Mouse (Mus musculus) inflammation-experienced regulatory T-cells, adult 6 months (primary cell): ENCODE results near the gene Aox2. TPM values are rescaled to one million over a fixed set of nuclear protein-coding genes. Genes with fewer than 3 reads are reported as not detected.
"Not testable (repeated sequence)": the region's sequence is repeated elsewhere in the genome, so short reads cannot be mapped to it uniquely, and the experiment has no call there.

ENCODE experiments used
- ATAC-seq: one replicate; pipeline ENCODE4 v1.8.0; 2017
- polyA plus RNA-seq, 3 experiments: library from polyadenylated mRNA; unstranded; fragments of 100-300 nt; shearing (Covaris generic); gene quantifications; one replicate each; pipeline ENCODE4 v1.2.1; 2017

Gene Aox2
- polyA plus RNA-seq, 3 experiments from 2014 or later, result not detected

- ATAC-seq, result no peak
Measured at GRCm38 (mm10) chr1:58353238-58353893, 75.2 kb downstream of the Aox2 start.

DNA sequence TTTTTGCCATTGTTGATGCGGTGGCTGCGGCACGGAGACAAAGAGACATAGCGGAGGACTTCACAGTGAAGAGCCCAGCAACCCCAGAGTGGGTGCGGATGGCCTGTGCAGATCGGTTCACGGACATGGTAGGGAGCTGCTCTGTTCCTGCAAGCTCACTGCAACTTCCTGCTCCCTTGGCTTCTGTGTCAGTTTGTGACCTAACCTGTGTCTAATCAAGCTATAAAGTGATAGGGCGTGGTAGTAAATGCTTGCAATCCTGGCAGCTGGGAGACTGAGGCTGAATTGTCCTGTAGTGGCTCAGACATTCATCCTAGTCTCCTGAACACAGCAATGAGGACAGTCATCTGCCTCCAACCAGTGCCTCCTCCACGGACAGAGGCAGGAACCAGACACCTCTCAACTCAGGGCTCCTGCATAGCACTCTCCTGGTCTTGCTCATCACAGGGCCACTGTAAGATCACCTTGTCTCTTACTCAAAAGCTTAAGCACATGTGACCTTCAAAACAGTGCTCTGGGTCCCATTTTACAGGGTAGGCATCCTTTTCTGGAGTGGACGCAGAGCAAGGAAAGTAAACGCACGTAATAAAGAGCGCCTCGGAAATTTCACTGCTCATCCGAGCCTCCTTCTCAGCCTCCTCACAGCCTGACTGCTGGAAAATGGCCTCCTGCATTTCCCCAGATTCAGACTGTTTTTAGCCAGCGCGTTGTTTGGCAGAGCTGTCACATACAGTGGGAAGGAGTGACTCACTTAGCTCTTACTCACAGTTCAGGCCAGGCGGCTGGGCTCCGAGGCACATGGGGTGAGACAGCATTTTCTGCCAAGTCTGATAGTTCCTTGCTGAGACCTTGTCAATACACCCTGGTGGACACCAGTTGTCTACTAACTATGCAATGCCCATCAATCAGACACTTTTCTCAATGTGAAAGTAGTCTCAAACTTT lies 81.1 kb downstream of the Aox2 start:
- no peak for ATAC-seq

GRCm38 (mm10) chr1:58362296-58362695 lies 84.2 kb downstream of the Aox2 start:
- no peak for ATAC-seq

DNA sequence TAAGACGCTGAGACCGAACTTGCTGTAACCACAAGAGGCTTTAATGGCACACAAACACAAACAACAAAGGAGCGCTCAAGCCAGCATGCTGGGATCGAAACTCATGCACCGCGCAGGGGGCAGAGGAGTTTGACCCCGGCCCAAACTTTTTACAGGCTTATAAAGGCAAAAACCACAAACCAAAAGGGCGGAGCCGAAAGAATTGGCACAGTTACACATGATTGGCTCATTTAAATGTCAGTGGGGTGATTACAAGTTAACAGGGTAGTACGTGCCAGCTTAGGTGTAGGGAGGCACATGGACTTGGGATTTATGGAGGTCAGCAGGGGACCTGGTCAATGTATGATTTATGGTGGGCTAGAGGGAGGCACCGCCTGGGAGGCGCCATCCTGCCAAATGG lies 86.4 kb downstream of the Aox2 start:
- no peak for ATAC-seq

GRCm38 (mm10) chr1:58365829-58366228 lies 87.7 kb downstream of the Aox2 start:
- no peak for ATAC-seq

DNA sequence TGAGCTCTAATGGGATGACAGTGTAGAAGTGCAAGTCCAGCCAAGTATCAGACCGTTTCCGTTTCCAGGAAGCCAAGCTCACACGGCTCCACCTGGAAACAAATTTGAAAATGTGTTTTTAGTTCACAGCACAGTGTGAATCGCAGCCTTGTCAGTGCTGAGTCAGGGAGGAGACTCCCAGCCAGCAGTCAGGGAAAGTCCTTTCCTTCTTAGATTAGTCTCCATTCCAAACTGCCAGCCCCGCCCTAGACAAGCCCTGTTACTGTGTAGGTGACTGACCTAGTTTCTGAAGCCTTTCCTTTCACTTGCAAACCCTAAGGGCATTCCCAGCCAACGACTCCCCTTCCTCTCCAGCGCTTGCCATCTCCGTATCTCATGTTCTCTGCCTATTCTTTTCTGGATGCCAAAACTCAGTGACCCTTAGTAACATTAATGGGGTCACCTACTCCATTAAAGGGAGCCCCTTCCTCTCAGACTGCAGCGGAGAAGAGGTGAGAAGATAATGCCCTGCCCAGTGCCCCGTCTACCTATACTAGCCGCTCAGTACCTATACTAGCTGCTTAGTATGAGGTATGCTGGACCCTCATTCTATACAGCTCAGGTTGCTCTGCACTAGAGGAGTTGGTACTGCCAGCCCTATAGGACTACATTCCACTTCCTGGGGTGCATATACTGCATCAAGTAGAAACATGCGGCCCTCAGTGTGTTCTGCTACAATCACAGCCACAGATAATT lies 88.8 kb downstream of the Aox2 start:
- ATAC-seq, result no peak

DNA sequence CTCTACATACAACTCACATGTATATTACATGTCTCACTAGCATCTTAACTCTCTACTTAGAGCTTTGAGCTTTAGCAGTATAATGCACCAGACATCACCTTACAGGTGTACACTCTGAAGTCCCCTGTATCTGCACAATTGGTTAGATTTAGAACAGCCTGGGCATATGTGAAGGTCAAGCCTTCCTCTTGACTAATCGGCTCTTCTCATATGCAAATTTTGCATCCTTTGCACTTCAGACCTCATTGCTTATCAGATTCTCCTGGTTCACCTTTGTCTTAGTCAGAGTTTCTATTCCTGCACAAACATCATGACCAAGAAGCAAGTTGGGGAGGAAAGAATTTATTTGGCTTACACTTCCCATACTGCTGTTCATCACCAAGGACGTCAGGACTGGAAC lies 91.6 kb downstream of the Aox2 start:
- no peak for ATAC-seq

DNA sequence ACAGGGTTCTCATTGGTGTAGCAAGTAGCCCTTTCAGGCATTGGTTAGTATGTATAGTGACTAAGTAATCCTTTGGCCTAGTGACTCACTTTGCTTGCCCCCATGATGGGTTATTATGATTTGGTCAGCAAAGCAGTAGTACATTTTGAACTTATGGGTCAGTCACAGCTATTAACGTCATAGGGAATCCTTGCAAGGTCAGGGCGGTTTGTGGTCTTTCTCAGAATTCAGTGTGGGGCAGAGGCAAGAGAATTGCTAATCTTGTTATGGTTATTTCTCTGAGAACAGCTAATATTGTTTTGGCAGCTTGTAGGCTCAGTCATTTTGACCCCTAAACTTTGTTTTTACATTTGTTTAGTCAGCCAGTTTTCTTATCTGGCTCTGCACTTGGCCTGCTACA lies 96.1 kb downstream of the Aox2 start:
- not testable (repeated sequence) for ATAC-seq

- ATAC-seq, result no peak
Measured at GRCm38 (mm10) chr1:58375574-58376147, 97.5 kb downstream of the Aox2 start.

GRCm38 (mm10) chr1:58382586-58383281 lies 104.6 kb downstream of the Aox2 start:
- no peak for ATAC-seq

- no peak for ATAC-seq
Measured at GRCm38 (mm10) chr1:58391421-58392267, 113.5 kb downstream of the Aox2 start.

GRCm38 (mm10) chr1:58392268-58392651 lies 114.1 kb downstream of the Aox2 start:
- ATAC-seq, result peak; percentile 10

GRCm38 (mm10) chr1:58392652-58393283 lies 114.6 kb downstream of the Aox2 start, which contains the start of gene Bzw1:
Bzw1 (plus strand) TSS chr1:58392898.
- ATAC-seq, result peak; percentile 91

- peak; percentile 29 for ATAC-seq
Measured at GRCm38 (mm10) chr1:58393284-58394195, 115.4 kb downstream of the Aox2 start.

GRCm38 (mm10) chr1:58395341-58395740 lies 117.2 kb downstream of the Aox2 start:
- no peak for ATAC-seq

DNA sequence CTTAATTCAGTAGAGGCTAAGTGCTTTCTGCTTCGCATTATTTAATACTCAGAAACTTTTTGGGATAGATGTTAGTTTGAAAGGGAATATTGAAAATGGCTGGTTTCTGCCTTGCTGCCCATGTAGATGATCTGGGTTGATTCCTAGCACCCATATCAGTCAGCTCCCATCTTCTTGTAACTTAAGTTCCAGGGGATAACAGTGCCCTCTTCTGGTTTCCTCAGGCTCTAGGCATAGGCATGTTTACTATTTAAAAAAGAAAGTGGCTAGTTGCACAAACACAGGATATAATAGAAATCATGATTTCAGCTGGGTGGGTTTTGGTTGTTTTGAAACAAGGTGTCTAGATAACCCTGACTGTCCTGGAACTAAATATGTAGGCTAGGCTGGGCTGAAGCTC lies 118.1 kb downstream of the Aox2 start:
- ATAC-seq, result no peak

- ATAC-seq, result no peak
Measured at GRCm38 (mm10) chr1:58397731-58398130, 119.6 kb downstream of the Aox2 start.

- no peak for ATAC-seq
Measured at GRCm38 (mm10) chr1:58401396-58401795, 123.3 kb downstream of the Aox2 start.

GRCm38 (mm10) chr1:58403745-58404144 lies 125.6 kb downstream of the Aox2 start:
- ATAC-seq, result no peak

GRCm38 (mm10) chr1:58407321-58407720 lies 129.2 kb downstream of the Aox2 start:
- ATAC-seq, result no peak
